Mouse (Mus musculus) stomach, embryonic 15.5 days (tissue): ENCODE measurements around the gene Cpne9. TPM values are rescaled to one million over a fixed set of nuclear protein-coding genes. Genes with fewer than 3 reads are reported as not detected.
A peak's percentile ranks its signal among the peaks of the same experiment; 100 is the strongest.
"Not testable (repeated sequence)": the region's sequence is repeated elsewhere in the genome, so short reads cannot be mapped to it uniquely, and the experiment has no call there.

Experiments used
- ATAC-seq: fragments of 200-750 bp; cut with Nextera tagmentation; 2 replicates; pipeline ENCODE4 v1.8.0; 2017; ENCODE audit warnings: low read depth, moderate number of reproducible peaks, moderate TSS enrichment; ENCODE audit not compliant: insufficient read depth, low FRiP score
- H3K27ac ChIP-seq: fragments of 300-500 bp; sonication (generic); 2 replicates; pipeline ENCODE4 v1.5.1; 2015; ENCODE audit warnings: mild to moderate bottlenecking, inconsistent platforms
- H3K27me3 ChIP-seq: fragments of 300-500 bp; sonication (generic); replicated peaks from 2 replicates; pipeline ENCODE4 v1.6.1; 2015; ENCODE audit warnings: inconsistent platforms
- H3K36me3 ChIP-seq: fragments of 300-500 bp; sonication (generic); 2 replicates; pipeline ENCODE4 v1.6.1; 2015; ENCODE audit warnings: inconsistent platforms
- H3K4me1 ChIP-seq: fragments of 300-500 bp; sonication (generic); 2 replicates; pipeline ENCODE4 v1.6.1; 2015; ENCODE audit warnings: inconsistent platforms
- H3K4me2 ChIP-seq: fragments of 300-500 bp; sonication (generic); 2 replicates; pipeline ENCODE4 v1.6.1; 2015; ENCODE audit warnings: mild to moderate bottlenecking, inconsistent platforms
- H3K4me3 ChIP-seq: fragments of 300-500 bp; sonication (generic); replicated peaks from 2 replicates; pipeline ENCODE4 v1.5.1; 2015; ENCODE audit warnings: inconsistent platforms
- H3K9ac ChIP-seq: fragments of 300-500 bp; sonication (generic); 2 replicates; pipeline ENCODE4 v1.6.1; 2015; ENCODE audit warnings: inconsistent platforms
- H3K9me3 ChIP-seq: fragments of 300-500 bp; sonication (generic); 2 replicates; pipeline ENCODE4 v1.6.1; 2016; ENCODE audit warnings: inconsistent platforms
- WGBS: fragments of 180-500 bp; shearing (Covaris S2); methylation state at CpG from one replicate; pipeline ENCODE4 v1.1.7; 2015; 5-methylcytosine and 5-hydroxymethylcytosine counted together
- polyA plus RNA-seq: library from polyadenylated mRNA; unstranded; fragments of >200 nt; fragmentation: Nextera tagmentation; extraction: Ambion mirVana; gene quantifications from 2 replicates; pipeline ENCODE4 v1.2.1, GENCODE M21; 2015

The Cpne9 gene
- polyA plus RNA-seq, 1 experiment from 2014 or later: 0.22 TPM

- Histone ChIP-seq H3K9ac (peak within 1 kb of the TSS; percentile 60), H3K4me2 (peak within 1 kb of the TSS; percentile 84), H3K27me3 (no peaks in the 10 kb centered on the region), H3K9me3 (no peaks in the 10 kb centered on the region), H3K4me1 (peaks cover 3% of the 10 kb centered on the region; the same call in 1 of the 2 replicates), H3K36me3 (peaks cover 30% of the 10 kb centered on the region), H3K4me3 (peak within 1 kb of the TSS; percentile 69), H3K27ac (peak within 1 kb of the TSS; percentile 96)
- peak; percentile 98 for ATAC-seq
- WGBS: under 1% methylated on average over 52 of the region's 52 CpGs
These were observed 44.6 kb downstream of the Cpne9 start, which contains the start of gene Ogg1 for GRCm38 (mm10) chr6:113326533-113327315. TSS of gene Ogg1 (plus strand) at chr6:113326972.

- no peak overlapping the region for H3K4me3 ChIP-seq
- peaks cover 16% of the 10 kb centered on the region for H3K36me3 ChIP-seq
- no peaks in the 10 kb centered on the region for H3K27me3 ChIP-seq
- no peak overlapping the region for H3K27ac ChIP-seq
- no peaks in the 10 kb centered on the region for H3K9me3 ChIP-seq
- H3K9ac ChIP-seq: no peak overlapping the region
- WGBS: 81% methylated on average over 1 of the region's 1 CpGs
- H3K4me1 ChIP-seq: peaks cover 3% of the 10 kb centered on the region; the same call in 1 of the 2 replicates
- no peak overlapping the region for H3K4me2 ChIP-seq
- ATAC-seq: no peak
These were observed 47.3 kb downstream of the Cpne9 start for GRCm38 (mm10) chr6:113329396-113329795.

GRCm38 (mm10) chr6:113330547-113330946 lies 48.4 kb downstream of the Cpne9 start:
- Histone ChIP-seq H3K4me3 (no peak overlapping the region), H3K36me3 (peaks cover 26% of the 10 kb centered on the region), H3K9me3 (no peaks in the 10 kb centered on the region)

GRCm38 (mm10) chr6:113331721-113332120 lies 49.6 kb downstream of the Cpne9 start:
- Histone ChIP-seq H3K4me1 (peaks cover 3% of the 10 kb centered on the region; the same call in 1 of the 2 replicates), H3K36me3 (peaks cover 35% of the 10 kb centered on the region), H3K4me2 (no peak overlapping the region), H3K9me3 (no peaks in the 10 kb centered on the region), H3K27ac (no peak overlapping the region), H3K9ac (no peak overlapping the region), H3K4me3 (no peak overlapping the region), H3K27me3 (no peaks in the 10 kb centered on the region)
- 91% methylated on average over 11 of the region's 11 CpGs for WGBS
- ATAC-seq: no peak

More at GRCm38 (mm10) chr6:113330547-113330946, 48.4 kb downstream of the Cpne9 start:
- 38% methylated on average over 2 of the region's 2 CpGs for WGBS
- Histone ChIP-seq H3K4me1 (peaks cover 3% of the 10 kb centered on the region; the same call in 1 of the 2 replicates), H3K9ac (no peak overlapping the region), H3K27me3 (no peaks in the 10 kb centered on the region), H3K4me2 (no peak overlapping the region), H3K27ac (no peak overlapping the region; the same call in 1 of the 2 replicates)
- no peak for ATAC-seq

GRCm38 (mm10) chr6:113332734-113333133 lies 50.6 kb downstream of the Cpne9 start:
- not testable (repeated sequence) for ATAC-seq, H3K4me2 ChIP-seq, H3K9me3 ChIP-seq, H3K27me3 ChIP-seq, H3K4me3 ChIP-seq, H3K9ac ChIP-seq, H3K4me1 ChIP-seq
- H3K27ac ChIP-seq: peak overlapping the region; percentile 67; the same call in 1 of the 2 replicates
- WGBS: 72% methylated on average over 6 of the region's 6 CpGs
- peaks cover 37% of the 10 kb centered on the region for H3K36me3 ChIP-seq

GRCm38 (mm10) chr6:113333137-113333950 lies 51.2 kb downstream of the Cpne9 start:
- Histone ChIP-seq H3K9ac (no peak overlapping the region), H3K4me3 (no peak overlapping the region), H3K27me3 (no peaks in the 10 kb centered on the region), H3K9me3 (no peaks in the 10 kb centered on the region), H3K4me2 (no peak overlapping the region), H3K27ac (peak overlapping the region; percentile 67), H3K36me3 (peaks cover 43% of the 10 kb centered on the region), H3K4me1 (peaks cover under 1% of the 10 kb centered on the region; the same call in 1 of the 2 replicates)
- ATAC-seq: peak; percentile 66; the same call in 1 of the 2 replicates
- 56% methylated on average over 14 of the region's 14 CpGs for WGBS

GRCm38 (mm10) chr6:113334216-113334615 lies 52.1 kb downstream of the Cpne9 start:
- H3K9ac ChIP-seq: no peak overlapping the region
- no peaks in the 10 kb centered on the region; the same call in 1 of the 2 replicates for H3K4me1 ChIP-seq
- 0 out of 2 replicates have a peak overlapping the region, but pooled peaks have one; percentile 3 for H3K27ac ChIP-seq
- 73% methylated on average over 6 of the region's 6 CpGs for WGBS
- no peak overlapping the region for H3K4me2 ChIP-seq
- H3K27me3 ChIP-seq: no peaks in the 10 kb centered on the region
- peaks cover 46% of the 10 kb centered on the region for H3K36me3 ChIP-seq
- H3K9me3 ChIP-seq: no peaks in the 10 kb centered on the region
- ATAC-seq: no peak
- no peak overlapping the region for H3K4me3 ChIP-seq

- 59% methylated on average over 8 of the region's 8 CpGs for WGBS
- ATAC-seq: no peak
- Histone ChIP-seq H3K36me3 (peaks cover 41% of the 10 kb centered on the region), H3K4me3 (no peak overlapping the region), H3K27me3 (no peaks in the 10 kb centered on the region), H3K4me2 (no peak overlapping the region), H3K27ac (no peak overlapping the region), H3K9me3 (no peaks in the 10 kb centered on the region), H3K9ac (no peak overlapping the region), H3K4me1 (peaks cover 3% of the 10 kb centered on the region; the same call in 1 of the 2 replicates)
These were observed 54.9 kb downstream of the Cpne9 start for GRCm38 (mm10) chr6:113336852-113337620.

- Histone ChIP-seq H3K4me3 (no peak overlapping the region), H3K9ac (no peak overlapping the region), H3K36me3 (peaks cover 14% of the 10 kb centered on the region), H3K9me3 (no peaks in the 10 kb centered on the region), H3K27ac (no peak overlapping the region), H3K27me3 (no peaks in the 10 kb centered on the region), H3K4me1 (peaks cover 21% of the 10 kb centered on the region), H3K4me2 (no peak overlapping the region)
- no peak for ATAC-seq
- WGBS: 70% methylated on average over 6 of the region's 6 CpGs
These were observed 59.5 kb downstream of the Cpne9 start for GRCm38 (mm10) chr6:113341574-113341973.

- peak overlapping the region; percentile 69; the same call in 1 of the 2 replicates for H3K4me3 ChIP-seq
- H3K27me3 ChIP-seq: no peaks in the 10 kb centered on the region
- peaks cover 14% of the 10 kb centered on the region for H3K36me3 ChIP-seq
- no peaks in the 10 kb centered on the region for H3K9me3 ChIP-seq
- H3K27ac ChIP-seq: 0 out of 2 replicates have a peak overlapping the region, but pooled peaks have one; percentile 26
- WGBS: 35% methylated on average over 4 of the region's 7 CpGs
- peaks cover 21% of the 10 kb centered on the region for H3K4me1 ChIP-seq
- no peak for ATAC-seq
- peak overlapping the region; percentile 84 for H3K4me2 ChIP-seq
- H3K9ac ChIP-seq: no peak overlapping the region
These were observed 60.2 kb downstream of the Cpne9 start for GRCm38 (mm10) chr6:113342297-113342696.
